Mouse (Mus musculus) lung, embryonic 16.5 days (tissue): ENCODE measurements around the gene Gabarapl2. TPM values are rescaled to one million over a fixed set of nuclear protein-coding genes. Genes with fewer than 3 reads are reported as not detected.

ENCODE experiments used
- ATAC-seq: fragments of 200-750 bp; cut with Nextera tagmentation; 2 replicates; pipeline ENCODE4 v1.8.0; 2017; ENCODE audit warnings: low read depth, mild to moderate bottlenecking, moderate library complexity
- H3K27ac ChIP-seq: fragments of 300-500 bp; sonication (generic); 2 replicates; pipeline ENCODE4 v1.5.1; 2014; ENCODE audit warnings: mild to moderate bottlenecking, control low read depth, low read length
- H3K27me3 ChIP-seq: fragments of 300-500 bp; sonication (generic); 2 replicates; pipeline ENCODE4 v1.6.1; 2014; ENCODE audit warnings: low read depth, low read length, mixed read lengths; ENCODE audit not compliant: control insufficient read depth, insufficient read depth
- H3K36me3 ChIP-seq: fragments of 300-500 bp; sonication (generic); 2 replicates; pipeline ENCODE4 v1.6.1; 2014; ENCODE audit warnings: low read length; ENCODE audit not compliant: control insufficient read depth, insufficient read depth
- H3K4me1 ChIP-seq: fragments of 300-500 bp; sonication (generic); replicated peaks from 2 replicates; pipeline ENCODE4 v1.6.1; 2014; ENCODE audit warnings: low read length, mixed read lengths; ENCODE audit not compliant: control insufficient read depth, insufficient read depth
- H3K4me2 ChIP-seq: fragments of 300-500 bp; sonication (generic); 2 replicates; pipeline ENCODE4 v1.6.1; 2014; ENCODE audit warnings: low read depth, low read length, control low read depth
- H3K4me3 ChIP-seq: fragments of 300-500 bp; sonication (generic); 2 replicates; pipeline ENCODE4 v1.5.1; 2014; ENCODE audit warnings: mild to moderate bottlenecking, low read length, control low read depth
- H3K9ac ChIP-seq: fragments of 300-500 bp; sonication (generic); 2 replicates; pipeline ENCODE4 v1.6.1; 2014; ENCODE audit warnings: low read length, control low read depth
- H3K9me3 ChIP-seq: fragments of 300-500 bp; sonication (generic); 2 replicates; pipeline ENCODE4 v1.6.1; 2016; ENCODE audit warnings: low read length; ENCODE audit not compliant: control insufficient read depth
- WGBS: fragments of 180-500 bp; shearing (Covaris S2); extraction: QIAGEN DNeasy Blood & Tissue Kit; methylation state at CpG from one replicate; pipeline ENCODE4 v1.1.7; 2014; 5-methylcytosine and 5-hydroxymethylcytosine counted together
- polyA plus RNA-seq: library from polyadenylated mRNA; unstranded; fragments of >200 nt; fragmentation: Nextera tagmentation; extraction: Ambion mirVana; gene quantifications from 2 replicates; pipeline ENCODE4 v1.2.1, GENCODE M21; 2015

Gabarapl2 gene
- polyA plus RNA-seq, 1 experiment from 2014 or later: 195 TPM

GRCm38 (mm10) chr8:111960591-111961321 lies 20.3 kb downstream of the Gabarapl2 start:
- no peak overlapping the region for H3K4me3 ChIP-seq
- ATAC-seq: no peak
- H3K4me1 ChIP-seq: no peaks in the 10 kb centered on the region
- no peak overlapping the region for H3K4me2 ChIP-seq
- no peaks in the 10 kb centered on the region for H3K9me3 ChIP-seq
- no peaks in the 10 kb centered on the region for H3K27me3 ChIP-seq
- WGBS: 70% methylated on average over 15 of the region's 15 CpGs
- peaks cover 7% of the 10 kb centered on the region for H3K36me3 ChIP-seq
- H3K27ac ChIP-seq: no peak overlapping the region
- H3K9ac ChIP-seq: no peak overlapping the region

- Histone ChIP-seq H3K4me3 (no peak overlapping the region), H3K27me3 (no peaks in the 10 kb centered on the region), H3K27ac (no peak overlapping the region), H3K4me2 (no peak overlapping the region), H3K9me3 (no peaks in the 10 kb centered on the region), H3K36me3 (peaks cover 7% of the 10 kb centered on the region), H3K4me1 (no peaks in the 10 kb centered on the region), H3K9ac (no peak overlapping the region)
- 61% methylated on average over 3 of the region's 3 CpGs for WGBS
- ATAC-seq: no peak
These were observed 20.8 kb downstream of the Gabarapl2 start for GRCm38 (mm10) chr8:111961330-111961729.

- no peak for ATAC-seq
- Histone ChIP-seq H3K36me3 (no peaks in the 10 kb centered on the region), H3K9me3 (no peaks in the 10 kb centered on the region), H3K27ac (no peak overlapping the region), H3K4me3 (no peak overlapping the region), H3K9ac (no peak overlapping the region), H3K4me2 (no peak overlapping the region), H3K27me3 (no peaks in the 10 kb centered on the region), H3K4me1 (no peaks in the 10 kb centered on the region)
- 56% methylated on average over 1 of the region's 1 CpGs for WGBS
These were observed 22.1 kb downstream of the Gabarapl2 start for GRCm38 (mm10) chr8:111962589-111962988.

GRCm38 (mm10) chr8:111963091-111963490 lies 22.6 kb downstream of the Gabarapl2 start:
- no peak overlapping the region for H3K27ac ChIP-seq
- no peaks in the 10 kb centered on the region for H3K9me3 ChIP-seq
- no peaks in the 10 kb centered on the region for H3K27me3 ChIP-seq
- no peak overlapping the region for H3K4me3 ChIP-seq
- H3K9ac ChIP-seq: no peak overlapping the region
- no peaks in the 10 kb centered on the region for H3K36me3 ChIP-seq
- no peak for ATAC-seq
- H3K4me1 ChIP-seq: no peaks in the 10 kb centered on the region
- no peak overlapping the region for H3K4me2 ChIP-seq
- 62% methylated on average over 10 of the region's 10 CpGs for WGBS

- Histone ChIP-seq H3K9ac (no peak overlapping the region), H3K9me3 (no peaks in the 10 kb centered on the region), H3K4me3 (no peak overlapping the region), H3K27me3 (no peaks in the 10 kb centered on the region), H3K36me3 (no peaks in the 10 kb centered on the region), H3K4me1 (no peaks in the 10 kb centered on the region), H3K27ac (no peak overlapping the region), H3K4me2 (no peak overlapping the region)
- 92% methylated on average over 4 of the region's 4 CpGs for WGBS
- no peak for ATAC-seq
These were observed 23.0 kb downstream of the Gabarapl2 start for GRCm38 (mm10) chr8:111963546-111963945.

- H3K4me2 ChIP-seq: no peak overlapping the region
- no peak overlapping the region for H3K27ac ChIP-seq
- 32% methylated on average over 5 of the region's 5 CpGs for WGBS
- no peak overlapping the region for H3K4me3 ChIP-seq
- no peaks in the 10 kb centered on the region for H3K36me3 ChIP-seq
- H3K27me3 ChIP-seq: no peaks in the 10 kb centered on the region
- no peak overlapping the region for H3K9ac ChIP-seq
- H3K4me1 ChIP-seq: no peaks in the 10 kb centered on the region
- ATAC-seq: no peak
- H3K9me3 ChIP-seq: no peaks in the 10 kb centered on the region
These were observed 23.8 kb downstream of the Gabarapl2 start for GRCm38 (mm10) chr8:111964351-111964750.

- no peaks in the 10 kb centered on the region for H3K27me3 ChIP-seq
- no peak overlapping the region for H3K27ac ChIP-seq
- H3K9me3 ChIP-seq: no peaks in the 10 kb centered on the region
- 64% methylated on average over 7 of the region's 7 CpGs for WGBS
- no peaks in the 10 kb centered on the region for H3K4me1 ChIP-seq
- no peak overlapping the region for H3K4me3 ChIP-seq
- no peak for ATAC-seq
- H3K36me3 ChIP-seq: no peaks in the 10 kb centered on the region
- H3K4me2 ChIP-seq: no peak overlapping the region
- H3K9ac ChIP-seq: no peak overlapping the region
These were observed 24.5 kb downstream of the Gabarapl2 start for GRCm38 (mm10) chr8:111964849-111965561.

- 79% methylated on average over 5 of the region's 5 CpGs for WGBS
- H3K4me1 ChIP-seq: no peaks in the 10 kb centered on the region
These were observed 26.9 kb downstream of the Gabarapl2 start for GRCm38 (mm10) chr8:111967246-111967870.

GRCm38 (mm10) chr8:111968541-111968940 lies 28.0 kb downstream of the Gabarapl2 start:
- Histone ChIP-seq H3K9ac (no peak overlapping the region), H3K4me3 (no peak overlapping the region), H3K36me3 (0 out of 2 replicates have a peak, but pooled peaks cover 3% of the 10 kb centered on the region), H3K27me3 (no peaks in the 10 kb centered on the region), H3K4me2 (no peak overlapping the region), H3K9me3 (no peaks in the 10 kb centered on the region), H3K4me1 (no peaks in the 10 kb centered on the region), H3K27ac (no peak overlapping the region)
- ATAC-seq: no peak
- 85% methylated on average over 10 of the region's 10 CpGs for WGBS

More at GRCm38 (mm10) chr8:111967246-111967870, 26.9 kb downstream of the Gabarapl2 start:
- H3K9ac ChIP-seq: no peak overlapping the region
- no peak overlapping the region for H3K4me3 ChIP-seq
- H3K27me3 ChIP-seq: no peaks in the 10 kb centered on the region
- H3K27ac ChIP-seq: no peak overlapping the region
- ATAC-seq: no peak
- H3K9me3 ChIP-seq: no peaks in the 10 kb centered on the region
- no peak overlapping the region for H3K4me2 ChIP-seq
- no peaks in the 10 kb centered on the region for H3K36me3 ChIP-seq
